Mouse (Mus musculus) spleen, postnatal 10 days (tissue): ENCODE data around the gene Usp47.
"Not testable (repeated sequence)": the region's sequence is repeated elsewhere in the genome, so short reads cannot be mapped to it uniquely, and the experiment has no call there.

ENCODE experiments used
- DNase-seq, 2 experiments: peaks; one replicate each; pipeline ENCODE4 v3.0.0; 2021 to 2022; ENCODE audit warnings: low spot score in 2 of 2

Gene Usp47

GRCm38 (mm10) chr7:112040271-112040670, 17.0 kb downstream of the Usp47 start:
- no peak for DNase-seq

- DNase-seq: no peak
Measured at GRCm38 (mm10) chr7:112042758-112043157, 19.5 kb downstream of the Usp47 start.

GRCm38 (mm10) chr7:112045249-112045648, 21.9 kb downstream of the Usp47 start:
- no peak for DNase-seq

GRCm38 (mm10) chr7:112045794-112046388, 22.6 kb downstream of the Usp47 start:
- DNase-seq: no peak

GRCm38 (mm10) chr7:112048643-112049042, 25.3 kb downstream of the Usp47 start:
- no peak for DNase-seq

- DNase-seq: no peak
Measured at GRCm38 (mm10) chr7:112053667-112054066, 30.4 kb downstream of the Usp47 start.

GRCm38 (mm10) chr7:112055901-112056625, 32.8 kb downstream of the Usp47 start:
- DNase-seq: no peak

- no peak for DNase-seq
Measured at GRCm38 (mm10) chr7:112074868-112075267, 51.6 kb downstream of the Usp47 start.

GRCm38 (mm10) chr7:112082636-112083035, 59.3 kb downstream of the Usp47 start:
- no peak for DNase-seq

GRCm38 (mm10) chr7:112084222-112084621, 60.9 kb downstream of the Usp47 start:
- no peak for DNase-seq

- DNase-seq: peak; percentile 76 to 88
Measured at GRCm38 (mm10) chr7:112085062-112085461, 61.8 kb downstream of the Usp47 start.

GRCm38 (mm10) chr7:112086186-112086585, 62.9 kb downstream of the Usp47 start:
- DNase-seq: no peak

- DNase-seq: not testable (repeated sequence)
Measured at GRCm38 (mm10) chr7:112094923-112095322, 71.6 kb downstream of the Usp47 start.

GRCm38 (mm10) chr7:112100887-112101286, 77.6 kb downstream of the Usp47 start:
- DNase-seq: no peak

GRCm38 (mm10) chr7:112102933-112103332, 79.6 kb downstream of the Usp47 start:
- DNase-seq: no peak

- DNase-seq: no peak
Measured at GRCm38 (mm10) chr7:112103816-112104215, 80.5 kb downstream of the Usp47 start.

- DNase-seq: no peak
Measured at GRCm38 (mm10) chr7:112108757-112109156, 85.5 kb downstream of the Usp47 start.

GRCm38 (mm10) chr7:112110638-112111372, 87.5 kb downstream of the Usp47 start:
- no peak for DNase-seq

- no peak for DNase-seq
Measured at GRCm38 (mm10) chr7:112117501-112117900, 94.2 kb downstream of the Usp47 start.

- DNase-seq: no peak
Measured at GRCm38 (mm10) chr7:112118086-112118485, 94.8 kb downstream of the Usp47 start.

GRCm38 (mm10) chr7:112119248-112119647, 95.9 kb downstream of the Usp47 start:
- DNase-seq: no peak

GRCm38 (mm10) chr7:112120861-112121810, 97.8 kb downstream of the Usp47 start:
- no peak for DNase-seq
